Mouse (Mus musculus): ENCODE data around the gene Lacc1. TPM values are rescaled to one million over a fixed set of nuclear protein-coding genes. Genes with fewer than 3 reads are reported as not detected.

Lacc1 gene
- polyA plus RNA-seq, 1 experiment from 2014 or later, result 6.4 TPM

DNA sequence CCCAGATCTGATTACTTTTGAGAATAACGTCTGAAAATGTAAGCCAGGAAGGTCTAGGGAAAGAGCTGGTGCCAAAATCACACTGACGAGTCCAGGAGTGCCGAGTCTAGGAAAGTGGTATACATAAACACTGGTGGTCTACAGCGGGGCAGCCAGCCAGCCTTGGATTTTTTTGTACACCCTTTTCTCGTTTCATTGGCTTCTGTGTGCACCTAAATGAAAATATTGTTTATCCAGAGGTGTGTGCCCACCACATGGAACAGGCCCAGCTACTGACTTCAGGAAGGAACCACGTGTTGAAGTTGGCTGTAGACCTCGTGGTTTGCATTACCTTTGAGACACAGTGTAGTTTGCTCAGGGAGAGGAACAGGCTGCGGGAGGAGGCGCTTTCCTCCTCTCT, 57.1 kb downstream of the Lacc1 start:
- Histone ChIP-seq H3K27ac (replicated peaks in 1 of 2; ENCODE audit: control insufficient read depth in 1 of 2, insufficient read depth in 1 of 2, low read depth in 2 of 2, low read length in 2 of 2) (no peak overlapping the region), H3K36me3 (ENCODE audit: control insufficient read depth, insufficient read depth, low read length) (no peaks in the 10 kb centered on the region), H3K27me3 (ENCODE audit: control insufficient read depth, insufficient read depth, low read length) (no peaks in the 10 kb centered on the region), H3K9ac (ENCODE audit: low read length) (no peak overlapping the region), H3K4me2 (ENCODE audit: low read length) (no peak overlapping the region), H3K9me3 (ENCODE audit: control insufficient read depth, low read length) (no peaks in the 10 kb centered on the region), H3K4me3 (ENCODE audit: control insufficient read depth in 1 of 2, insufficient read depth in 1 of 2, low read depth in 1 of 2, low read length in 2 of 2) (no peak overlapping the region), H3K4me1 (ENCODE audit: control insufficient read depth in 2 of 2, insufficient read depth in 2 of 2, low read length in 2 of 2) (no peaks in the 10 kb centered on the region)
- no peak for ATAC-seq (ENCODE audit: insufficient number of reproducible peaks, insufficient read depth, low FRiP score, low read depth)
- WGBS, result 77% methylated on average over 9 of the region's 9 CpGs

Other genes starting within 250 kb of the Lacc1 start
- 1.5 and 1.7 TPM in 2 replicates for gene Ccdc122, start 132 bp downstream of the Lacc1 start, polyA plus RNA-seq (2014; fragmentation: Nextera tagmentation; extraction: Ambion mirVana)
- 2.0 and 2.2 TPM in 2 replicates for gene Enox1, start 119.9 kb upstream of the Lacc1 start, polyA plus RNA-seq (2014; fragmentation: Nextera tagmentation; extraction: Ambion mirVana)